Mouse (Mus musculus): ENCODE results near the gene Olfr1504.
"Not testable (repeated sequence)": the region's sequence is repeated elsewhere in the genome, so short reads cannot be mapped to it uniquely, and the experiment has no call there.

The Olfr1504 gene

DNA sequence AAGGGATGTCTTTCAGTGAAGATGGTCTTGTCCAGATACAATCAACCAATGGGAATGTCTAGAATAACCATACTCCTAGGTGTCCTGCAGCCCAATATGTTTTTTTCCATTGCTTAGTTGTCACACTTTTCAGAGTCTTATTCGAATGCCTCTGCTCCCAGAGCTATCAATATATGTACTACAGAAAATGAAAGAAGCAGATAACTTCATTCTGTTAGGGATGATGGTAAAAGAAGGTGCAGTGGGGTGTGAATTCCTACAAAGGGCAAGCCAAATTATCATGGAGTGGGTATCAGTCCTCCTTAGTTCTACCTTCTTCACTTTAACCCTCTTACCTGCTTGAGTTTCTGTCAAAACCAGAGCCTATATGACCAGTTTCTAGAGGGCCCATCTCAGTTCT lies at the start of gene Olfr1504:
Olfr1504 (minus strand) TSS at position 101 of the 400 bp plus-strand sequence.
- DNase-seq (ENCODE audit: extremely low spot score): no peak

- no peak for DNase-seq (ENCODE audit: extremely low spot score)
Measured at GRCm38 (mm10) chr19:13913230-13913629, 15.5 kb upstream of the Olfr1504 start, which contains the start of gene Olfr1505. Gene Olfr1505, plus strand, starts transcription at chr19:13913530.

GRCm38 (mm10) chr19:13861495-13861894 lies 36.2 kb downstream of the Olfr1504 start, which contains the start of gene Olfr1502:
Gene Olfr1502, plus strand, starts transcription at chr19:13861795.
- no peak for DNase-seq (ENCODE audit: extremely low spot score)

DNA sequence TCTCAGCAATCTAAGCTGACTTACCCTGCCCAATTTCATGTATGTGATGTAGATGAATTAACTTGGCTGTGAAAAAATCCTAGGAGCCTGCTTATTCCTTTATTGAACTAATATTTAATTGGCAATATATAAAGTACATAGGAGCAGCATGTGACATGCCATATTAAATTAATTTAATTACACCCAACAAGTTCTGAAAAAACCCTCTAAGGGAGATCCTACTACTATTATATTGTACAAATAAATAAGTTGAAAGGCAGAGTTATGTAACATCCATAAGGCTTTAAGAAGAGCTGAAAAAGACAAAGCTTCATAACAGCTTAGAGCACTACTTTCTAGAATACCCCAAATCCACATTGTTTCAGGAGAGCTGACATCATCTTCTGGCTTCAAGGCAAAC lies 47.1 kb downstream of the Olfr1504 start, which contains the start of gene Olfr1501:
Olfr1501 (minus strand) TSS at position 101 of the 400 bp plus-strand sequence.
- DNase-seq (ENCODE audit: extremely low spot score): not testable (repeated sequence)

All from embryo, embryonic 9.5 days (tissue).